Mouse (Mus musculus): ENCODE data around the gene Krt31. TPM values are rescaled to one million over a fixed set of nuclear protein-coding genes. Genes with fewer than 3 reads are reported as not detected.

The Krt31 gene
- polyA plus RNA-seq, 1 experiment, result 0.12 TPM

DNA sequence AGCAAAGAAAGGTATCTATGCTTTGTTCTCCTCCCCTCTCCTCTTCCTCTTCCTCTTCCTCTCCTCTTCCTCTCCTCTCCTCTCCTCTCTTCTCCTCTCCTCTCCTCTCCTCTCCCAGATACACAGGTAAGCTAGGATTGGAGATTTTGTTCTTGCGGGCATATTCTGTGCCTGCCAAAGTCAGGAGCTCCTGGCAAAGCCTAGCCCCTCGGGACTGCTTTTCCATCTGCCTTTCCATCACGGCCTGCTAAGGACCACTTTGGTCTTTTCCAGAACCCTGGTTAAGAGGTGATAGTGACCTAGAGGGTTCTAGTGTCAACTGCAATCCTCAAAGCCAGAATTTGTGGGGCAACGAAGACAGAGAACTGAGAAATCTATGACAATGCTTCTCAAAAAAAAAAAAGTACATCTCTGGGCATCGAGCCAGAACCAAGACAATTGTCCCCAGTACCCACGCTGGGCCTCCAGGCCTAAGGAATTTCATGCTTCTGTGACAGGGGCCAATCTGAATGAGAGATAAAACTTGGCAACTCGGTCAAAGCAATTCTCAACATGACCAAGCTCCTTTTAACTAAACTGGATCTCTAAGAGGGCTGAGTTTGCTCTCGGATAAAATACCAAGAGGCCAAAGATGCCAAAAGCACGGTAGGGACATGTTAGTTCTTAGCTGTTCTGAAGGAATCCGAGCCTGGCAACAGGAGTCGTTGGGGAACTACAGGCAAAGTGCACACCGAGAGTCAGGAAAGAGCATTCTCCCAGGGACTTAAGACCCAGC, 16.1 kb upstream of the Krt31 start:
- Histone ChIP-seq H3K27me3 (ENCODE audit: control insufficient read depth, insufficient read depth, low read length) (no peaks in the 10 kb centered on the region), H3K36me3 (ENCODE audit: control insufficient read depth, insufficient read depth, low read length) (no peaks in the 10 kb centered on the region), H3K4me3 (ENCODE audit: control insufficient read depth, low read depth, low read length) (no peak overlapping the region), H3K27ac (ENCODE audit: control insufficient read depth, insufficient read depth, low read depth, low read length) (no peak overlapping the region), H3K4me1 (ENCODE audit: control insufficient read depth, insufficient read depth, low read length) (no peaks in the 10 kb centered on the region)
- TF ChIP-seq CTCF (IDR thresholded peaks at IDR 0.05; ENCODE audit: control insufficient read depth, insufficient read depth, insufficient replicate concordance, low read depth, low read length), result no peak
- TF ChIP-seq POLR2A (IDR thresholded peaks at IDR 0.05; ENCODE audit: control insufficient read depth, low read depth, low read length), result no peak

- Histone ChIP-seq H3K27me3 (ENCODE audit: control insufficient read depth, insufficient read depth, low read length) (no peaks in the 10 kb centered on the region), H3K27ac (ENCODE audit: control insufficient read depth, insufficient read depth, low read depth, low read length) (no peak overlapping the region), H3K4me1 (ENCODE audit: control insufficient read depth, insufficient read depth, low read length) (no peaks in the 10 kb centered on the region), H3K4me3 (ENCODE audit: control insufficient read depth, low read depth, low read length) (no peak overlapping the region), H3K36me3 (ENCODE audit: control insufficient read depth, insufficient read depth, low read length) (no peaks in the 10 kb centered on the region)
- TF ChIP-seq CTCF (IDR thresholded peaks at IDR 0.05; ENCODE audit: control insufficient read depth, insufficient read depth, insufficient replicate concordance, low read depth, low read length) (no peak), POLR2A (IDR thresholded peaks at IDR 0.05; ENCODE audit: control insufficient read depth, low read depth, low read length) (no peak)
Observed at GRCm38 (mm10) chr11:100058875-100059274, 8.5 kb upstream of the Krt31 start.

GRCm38 (mm10) chr11:100055686-100056655, 5.6 kb upstream of the Krt31 start:
- no peak overlapping the region for H3K27ac ChIP-seq (ENCODE audit: control insufficient read depth, insufficient read depth, low read depth, low read length)
- no peaks in the 10 kb centered on the region for H3K36me3 ChIP-seq (ENCODE audit: control insufficient read depth, insufficient read depth, low read length)
- TF ChIP-seq POLR2A (IDR thresholded peaks at IDR 0.05; ENCODE audit: control insufficient read depth, low read depth, low read length) (no peak), CTCF (IDR thresholded peaks at IDR 0.05; ENCODE audit: control insufficient read depth, insufficient read depth, insufficient replicate concordance, low read depth, low read length) (no peak)
- no peaks in the 10 kb centered on the region for H3K4me1 ChIP-seq (ENCODE audit: control insufficient read depth, insufficient read depth, low read length)
- H3K27me3 ChIP-seq (ENCODE audit: control insufficient read depth, insufficient read depth, low read length), result no peaks in the 10 kb centered on the region
- H3K4me3 ChIP-seq (ENCODE audit: control insufficient read depth, low read depth, low read length), result no peak overlapping the region

DNA sequence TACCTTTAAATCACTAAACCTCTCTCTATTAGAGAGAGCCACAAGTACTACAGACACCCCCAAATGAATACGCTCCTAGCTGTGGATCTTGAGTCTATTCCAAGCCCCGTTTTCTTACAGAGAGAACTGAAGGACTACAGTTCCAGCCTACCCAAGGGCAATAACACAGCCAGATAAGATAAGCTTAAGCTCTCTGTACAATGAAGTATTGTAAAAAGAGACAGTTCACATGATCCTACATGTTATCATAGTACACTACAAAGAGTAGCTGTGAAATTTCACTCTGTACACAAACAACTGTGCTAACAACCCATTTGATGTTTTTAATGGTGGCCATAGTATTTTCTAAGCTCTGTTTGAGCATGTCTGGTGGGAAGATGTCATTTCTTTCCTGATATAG, 3.2 kb downstream of the Krt31 start:
- TF ChIP-seq POLR2A (IDR thresholded peaks at IDR 0.05; ENCODE audit: control insufficient read depth, low read depth, low read length), result no peak
- TF ChIP-seq CTCF (IDR thresholded peaks at IDR 0.05; ENCODE audit: control insufficient read depth, insufficient read depth, insufficient replicate concordance, low read depth, low read length), result no peak
- no peak overlapping the region for H3K4me3 ChIP-seq (ENCODE audit: control insufficient read depth, low read depth, low read length)

DNA sequence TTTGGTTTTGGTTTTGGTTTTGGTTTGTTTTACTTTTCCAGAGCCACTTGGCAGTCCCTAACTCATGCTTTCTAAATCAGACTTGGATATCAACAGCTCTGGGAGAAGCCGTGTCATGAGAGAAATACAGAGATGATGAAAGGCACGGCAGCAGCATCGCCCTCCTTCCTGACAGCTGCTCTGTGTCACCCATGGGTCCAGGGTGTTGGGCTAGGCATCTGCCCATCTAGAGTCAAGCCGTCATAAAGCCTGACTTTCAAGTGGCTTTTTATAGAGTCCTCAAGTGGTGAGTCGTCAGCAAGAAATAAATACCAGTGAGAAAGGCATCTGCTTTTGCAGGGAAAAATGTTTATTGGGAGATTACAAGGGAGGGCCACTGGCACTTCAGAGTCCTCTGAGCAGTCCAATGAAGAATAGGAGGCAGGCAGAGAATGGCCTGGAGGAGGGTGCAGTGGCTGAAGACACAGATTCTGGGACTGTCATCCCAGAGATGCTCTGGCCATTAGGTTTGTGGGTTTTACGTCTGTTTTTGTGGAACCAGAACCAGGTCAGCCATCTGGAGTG, 4.0 kb downstream of the Krt31 start:
- H3K4me1 ChIP-seq (ENCODE audit: control insufficient read depth, insufficient read depth, low read length), result no peaks in the 10 kb centered on the region

More for the DNA sequence above, 3.2 kb downstream of the Krt31 start:
- Histone ChIP-seq H3K36me3 (ENCODE audit: control insufficient read depth, insufficient read depth, low read length) (no peaks in the 10 kb centered on the region), H3K4me1 (ENCODE audit: control insufficient read depth, insufficient read depth, low read length) (no peaks in the 10 kb centered on the region), H3K27ac (ENCODE audit: control insufficient read depth, insufficient read depth, low read depth, low read length) (no peak overlapping the region), H3K27me3 (ENCODE audit: control insufficient read depth, insufficient read depth, low read length) (no peaks in the 10 kb centered on the region)

DNA sequence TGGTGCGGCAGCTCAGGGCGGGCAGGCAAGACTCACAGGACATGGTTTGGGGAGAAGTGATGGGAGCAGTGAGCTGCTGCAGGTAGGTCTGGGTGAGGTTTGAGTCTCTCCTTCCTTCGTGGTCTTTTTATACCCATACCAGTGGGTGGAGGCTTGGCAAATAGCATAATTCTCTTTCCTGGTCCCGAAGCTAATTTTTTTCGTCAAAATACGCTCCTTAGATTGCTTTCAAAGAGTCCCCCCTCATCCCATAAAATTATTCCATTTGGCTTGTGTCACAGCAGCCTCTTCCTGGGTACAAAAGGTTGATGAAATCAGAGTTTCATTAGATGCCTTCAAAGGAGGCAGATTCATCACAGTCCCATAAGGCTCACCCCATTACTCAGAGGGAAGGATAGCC, 8.9 kb downstream of the Krt31 start, which contains the start of gene Krt34:
Krt34 (minus strand) TSS at position 101 of the 400 bp plus-strand sequence.
- Histone ChIP-seq H3K27me3 (ENCODE audit: control insufficient read depth, insufficient read depth, low read length) (no peaks in the 10 kb centered on the region), H3K4me3 (ENCODE audit: control insufficient read depth, low read depth, low read length) (no peak within 1 kb of the TSS), H3K36me3 (ENCODE audit: control insufficient read depth, insufficient read depth, low read length) (no peaks in the 10 kb centered on the region), H3K27ac (ENCODE audit: control insufficient read depth, insufficient read depth, low read depth, low read length) (no peak within 1 kb of the TSS), H3K4me1 (ENCODE audit: control insufficient read depth, insufficient read depth, low read length) (no peaks in the 10 kb centered on the region)
- TF ChIP-seq POLR2A (IDR thresholded peaks at IDR 0.05; ENCODE audit: control insufficient read depth, low read depth, low read length) (no peak), CTCF (IDR thresholded peaks at IDR 0.05; ENCODE audit: control insufficient read depth, insufficient read depth, insufficient replicate concordance, low read depth, low read length) (no peak)

More for the DNA sequence above, 4.0 kb downstream of the Krt31 start:
- Histone ChIP-seq H3K27ac (ENCODE audit: control insufficient read depth, insufficient read depth, low read depth, low read length) (no peak overlapping the region), H3K4me3 (ENCODE audit: control insufficient read depth, low read depth, low read length) (no peak overlapping the region), H3K27me3 (ENCODE audit: control insufficient read depth, insufficient read depth, low read length) (no peaks in the 10 kb centered on the region), H3K36me3 (ENCODE audit: control insufficient read depth, insufficient read depth, low read length) (no peaks in the 10 kb centered on the region)
- TF ChIP-seq POLR2A (IDR thresholded peaks at IDR 0.05; ENCODE audit: control insufficient read depth, low read depth, low read length) (no peak), CTCF (IDR thresholded peaks at IDR 0.05; ENCODE audit: control insufficient read depth, insufficient read depth, insufficient replicate concordance, low read depth, low read length) (no peak)

- H3K4me1 ChIP-seq (ENCODE audit: control insufficient read depth, insufficient read depth, low read length), result no peaks in the 10 kb centered on the region
- TF ChIP-seq POLR2A (IDR thresholded peaks at IDR 0.05; ENCODE audit: control insufficient read depth, low read depth, low read length) (no peak), CTCF (IDR thresholded peaks at IDR 0.05; ENCODE audit: control insufficient read depth, insufficient read depth, insufficient replicate concordance, low read depth, low read length) (no peak)
- H3K27me3 ChIP-seq (ENCODE audit: control insufficient read depth, insufficient read depth, low read length), result no peaks in the 10 kb centered on the region
- no peaks in the 10 kb centered on the region for H3K36me3 ChIP-seq (ENCODE audit: control insufficient read depth, insufficient read depth, low read length)
- no peak within 1 kb of the TSS for H3K27ac ChIP-seq (ENCODE audit: control insufficient read depth, insufficient read depth, low read depth, low read length)
- H3K4me3 ChIP-seq (ENCODE audit: control insufficient read depth, low read depth, low read length), result no peak within 1 kb of the TSS
Observed at GRCm38 (mm10) chr11:100029768-100030167, 20.6 kb downstream of the Krt31 start, which contains the start of gene Krt33b. Gene Krt33b (minus strand): TSS chr11:100029868.

All from testis, adult 2 months (tissue).